Mouse (Mus musculus) hindbrain, embryonic 15.5 days (tissue): ENCODE results near the gene Slc39a11. TPM values are rescaled to one million over a fixed set of nuclear protein-coding genes. Genes with fewer than 3 reads are reported as not detected.

Source experiments
- ATAC-seq: fragments of 200-750 bp; cut with Nextera tagmentation; 2 replicates; pipeline ENCODE4 v1.8.0; 2017; ENCODE audit warnings: low read depth, moderate number of reproducible peaks, moderate TSS enrichment; ENCODE audit not compliant: low FRiP score
- H3K27ac ChIP-seq: fragments of 300-500 bp; sonication (generic); replicated peaks from 2 replicates; pipeline ENCODE4 v1.5.1; 2015; ENCODE audit warnings: mild to moderate bottlenecking, inconsistent platforms
- H3K27me3 ChIP-seq: fragments of 300-500 bp; sonication (generic); 2 replicates; pipeline ENCODE4 v1.6.1; 2015; ENCODE audit warnings: control low read depth, inconsistent platforms
- H3K36me3 ChIP-seq: fragments of 300-500 bp; sonication (generic); 2 replicates; pipeline ENCODE4 v1.6.1; 2015; ENCODE audit warnings: control low read depth, inconsistent platforms
- H3K4me1 ChIP-seq: fragments of 300-500 bp; sonication (generic); replicated peaks from 2 replicates; pipeline ENCODE4 v1.6.1; 2015; ENCODE audit warnings: control low read depth, inconsistent platforms
- H3K4me2 ChIP-seq: fragments of 300-500 bp; sonication (generic); 2 replicates; pipeline ENCODE4 v1.6.1; 2015; ENCODE audit warnings: moderate library complexity, mild to moderate bottlenecking, inconsistent platforms
- H3K4me3 ChIP-seq: fragments of 300-500 bp; sonication (generic); 2 replicates; pipeline ENCODE4 v1.5.1; 2015; ENCODE audit warnings: mild to moderate bottlenecking, inconsistent platforms
- H3K9ac ChIP-seq: fragments of 300-500 bp; sonication (generic); 2 replicates; pipeline ENCODE4 v1.6.1; 2015; ENCODE audit warnings: inconsistent platforms
- H3K9me3 ChIP-seq: fragments of 300-500 bp; sonication (generic); 2 replicates; pipeline ENCODE4 v1.6.1; 2016; ENCODE audit warnings: control low read depth, inconsistent platforms
- WGBS: fragments of 180-500 bp; shearing (Covaris S2); methylation state at CpG from one replicate; pipeline ENCODE4 v1.1.7; 2015; 5-methylcytosine and 5-hydroxymethylcytosine counted together
- polyA plus RNA-seq: library from polyadenylated mRNA; unstranded; fragments of >200 nt; fragmentation: Nextera tagmentation; extraction: Ambion mirVana; gene quantifications from 2 replicates; pipeline ENCODE4 v1.2.1, GENCODE M21; 2015

Gene Slc39a11
- polyA plus RNA-seq, 1 experiment from 2014 or later = 34.2 TPM

- no peak for ATAC-seq
- 92% methylated on average over 4 of the region's 4 CpGs for WGBS
- no peaks in the 10 kb centered on the region; the same call in 1 of the 2 replicates for H3K4me1 ChIP-seq
Observed at GRCm38 (mm10) chr11:113253169-113253568, 396.7 kb downstream of the Slc39a11 start.

GRCm38 (mm10) chr11:113251172-113251571 lies 398.7 kb downstream of the Slc39a11 start:
- H3K36me3 ChIP-seq = no peaks in the 10 kb centered on the region
- no peak overlapping the region for H3K9ac ChIP-seq
- no peaks in the 10 kb centered on the region for H3K27me3 ChIP-seq
- no peak overlapping the region for H3K27ac ChIP-seq
- no peaks in the 10 kb centered on the region for H3K9me3 ChIP-seq
- 92% methylated on average over 7 of the region's 7 CpGs for WGBS
- H3K4me1 ChIP-seq = no peaks in the 10 kb centered on the region; the same call in 1 of the 2 replicates
- no peak for ATAC-seq
- H3K4me2 ChIP-seq = no peak overlapping the region
- no peak overlapping the region for H3K4me3 ChIP-seq

More at GRCm38 (mm10) chr11:113253169-113253568, 396.7 kb downstream of the Slc39a11 start:
- Histone ChIP-seq H3K4me2 (no peak overlapping the region), H3K4me3 (no peak overlapping the region), H3K9ac (no peak overlapping the region), H3K36me3 (no peaks in the 10 kb centered on the region), H3K27me3 (no peaks in the 10 kb centered on the region), H3K27ac (no peak overlapping the region), H3K9me3 (no peaks in the 10 kb centered on the region)

DNA sequence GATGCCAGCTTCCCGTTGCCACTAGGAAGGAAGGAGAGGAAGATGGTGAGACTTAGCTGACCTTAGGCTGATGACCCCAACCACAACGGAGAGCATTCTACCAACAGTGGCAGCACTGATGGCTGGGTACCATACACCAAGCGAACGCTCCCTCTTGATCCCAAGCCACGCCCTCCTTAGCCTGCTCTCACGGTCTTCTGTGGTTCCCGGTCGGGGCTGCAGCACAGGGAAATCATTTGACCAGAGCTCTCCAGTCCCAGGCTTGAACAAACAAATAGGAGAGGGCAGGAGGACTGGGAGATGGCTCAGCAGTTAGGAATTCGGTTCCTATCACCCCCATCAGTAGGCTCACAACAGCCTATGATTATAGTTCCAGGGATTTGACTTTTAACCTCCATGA lies 403.4 kb downstream of the Slc39a11 start:
- H3K4me2 ChIP-seq = no peak overlapping the region
- no peak for ATAC-seq
- H3K9me3 ChIP-seq = no peaks in the 10 kb centered on the region
- H3K4me3 ChIP-seq = no peak overlapping the region
- H3K27me3 ChIP-seq = no peaks in the 10 kb centered on the region
- 82% methylated on average over 9 of the region's 9 CpGs for WGBS
- no peaks in the 10 kb centered on the region for H3K36me3 ChIP-seq
- no peaks in the 10 kb centered on the region for H3K4me1 ChIP-seq
- H3K27ac ChIP-seq = no peak overlapping the region
- no peak overlapping the region for H3K9ac ChIP-seq

- 52% methylated on average over 10 of the region's 10 CpGs for WGBS
- no peak overlapping the region for H3K4me2 ChIP-seq
- H3K36me3 ChIP-seq = no peaks in the 10 kb centered on the region
- ATAC-seq = no peak
- H3K9ac ChIP-seq = no peak overlapping the region
- no peaks in the 10 kb centered on the region for H3K4me1 ChIP-seq
- H3K27me3 ChIP-seq = no peaks in the 10 kb centered on the region
- no peak overlapping the region for H3K4me3 ChIP-seq
- no peaks in the 10 kb centered on the region for H3K9me3 ChIP-seq
- H3K27ac ChIP-seq = no peak overlapping the region
Observed at GRCm38 (mm10) chr11:113245666-113246065, 404.2 kb downstream of the Slc39a11 start.

- H3K4me1 ChIP-seq = peaks cover 10% of the 10 kb centered on the region
- WGBS = 93% methylated on average over 2 of the region's 2 CpGs
- H3K27me3 ChIP-seq = no peaks in the 10 kb centered on the region
- no peak overlapping the region for H3K27ac ChIP-seq
- H3K36me3 ChIP-seq = no peaks in the 10 kb centered on the region
- no peak overlapping the region for H3K4me3 ChIP-seq
- ATAC-seq = no peak
- H3K9me3 ChIP-seq = no peaks in the 10 kb centered on the region
- no peak overlapping the region for H3K9ac ChIP-seq
- H3K4me2 ChIP-seq = no peak overlapping the region
Observed at GRCm38 (mm10) chr11:113234432-113234831, 415.4 kb downstream of the Slc39a11 start.

- 13% methylated on average over 6 of the region's 6 CpGs for WGBS
- Histone ChIP-seq H3K27me3 (no peaks in the 10 kb centered on the region), H3K4me3 (no peak overlapping the region), H3K4me2 (no peak overlapping the region), H3K9me3 (no peaks in the 10 kb centered on the region), H3K36me3 (no peaks in the 10 kb centered on the region), H3K27ac (no peak overlapping the region), H3K4me1 (peaks cover 10% of the 10 kb centered on the region), H3K9ac (no peak overlapping the region)
- ATAC-seq = no peak
Observed at GRCm38 (mm10) chr11:113232049-113232448, 417.8 kb downstream of the Slc39a11 start.

- no peak overlapping the region for H3K4me3 ChIP-seq
- no peaks in the 10 kb centered on the region for H3K9me3 ChIP-seq
- ATAC-seq = no peak
- H3K27ac ChIP-seq = no peak overlapping the region
- H3K4me2 ChIP-seq = no peak overlapping the region
- H3K4me1 ChIP-seq = peaks cover 10% of the 10 kb centered on the region
- H3K36me3 ChIP-seq = no peaks in the 10 kb centered on the region
- WGBS = 42% methylated on average over 6 of the region's 6 CpGs
- H3K9ac ChIP-seq = no peak overlapping the region
- no peaks in the 10 kb centered on the region for H3K27me3 ChIP-seq
Observed at GRCm38 (mm10) chr11:113230410-113231132, 419.3 kb downstream of the Slc39a11 start.

- no peaks in the 10 kb centered on the region for H3K9me3 ChIP-seq
- H3K4me3 ChIP-seq = no peak overlapping the region
- H3K4me1 ChIP-seq = peaks cover 14% of the 10 kb centered on the region
- ATAC-seq = no peak
- H3K4me2 ChIP-seq = no peak overlapping the region
- no peaks in the 10 kb centered on the region for H3K27me3 ChIP-seq
- WGBS = 50% methylated on average over 3 of the region's 3 CpGs
- H3K27ac ChIP-seq = no peak overlapping the region
- no peaks in the 10 kb centered on the region for H3K36me3 ChIP-seq
- no peak overlapping the region for H3K9ac ChIP-seq
Observed at GRCm38 (mm10) chr11:113225748-113226147, 424.1 kb downstream of the Slc39a11 start.

DNA sequence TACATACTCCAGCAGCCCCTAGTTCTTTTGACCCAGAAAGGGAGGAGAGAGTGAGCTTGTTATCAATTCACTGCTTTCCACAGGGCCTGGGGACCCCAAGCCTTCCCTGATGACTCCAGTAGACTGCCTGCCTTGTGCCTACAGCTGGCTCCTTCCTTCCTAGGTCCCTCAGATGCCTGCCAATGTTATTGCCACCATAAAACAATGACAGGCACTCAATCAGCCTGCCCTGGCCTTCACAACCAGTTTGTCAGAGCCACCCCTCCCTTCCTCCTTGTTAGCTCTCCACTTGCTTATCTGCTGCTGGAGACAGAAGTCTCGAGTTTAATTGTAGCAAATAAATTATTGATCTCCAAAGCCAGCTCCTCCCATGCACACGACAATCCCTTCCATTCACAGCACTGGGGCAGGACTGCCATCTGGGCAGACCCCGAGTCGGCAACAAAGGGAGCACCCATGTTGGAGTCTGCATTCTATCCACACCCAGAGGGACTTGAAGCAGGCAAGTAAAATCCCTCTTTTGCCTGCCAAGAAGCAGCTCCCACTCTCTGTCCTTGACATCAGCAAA lies 426.0 kb downstream of the Slc39a11 start:
- WGBS = 49% methylated on average over 4 of the region's 4 CpGs
- no peak for ATAC-seq
- no peak overlapping the region for H3K4me3 ChIP-seq
- no peaks in the 10 kb centered on the region for H3K9me3 ChIP-seq
- H3K36me3 ChIP-seq = no peaks in the 10 kb centered on the region
- H3K27ac ChIP-seq = no peak overlapping the region
- H3K9ac ChIP-seq = no peak overlapping the region
- H3K4me1 ChIP-seq = peaks cover 10% of the 10 kb centered on the region
- no peak overlapping the region for H3K4me2 ChIP-seq
- no peaks in the 10 kb centered on the region for H3K27me3 ChIP-seq

GRCm38 (mm10) chr11:113221267-113222195 lies 428.3 kb downstream of the Slc39a11 start:
- Histone ChIP-seq H3K4me3 (no peak overlapping the region), H3K27me3 (no peaks in the 10 kb centered on the region), H3K9ac (no peak overlapping the region), H3K4me1 (peaks cover 10% of the 10 kb centered on the region), H3K9me3 (no peaks in the 10 kb centered on the region), H3K36me3 (no peaks in the 10 kb centered on the region), H3K4me2 (peak overlapping the region; percentile 25), H3K27ac (peak overlapping the region; percentile 55)
- 17% methylated on average over 18 of the region's 18 CpGs for WGBS
- peak; percentile 75 for ATAC-seq

GRCm38 (mm10) chr11:113220649-113221048 lies 429.2 kb downstream of the Slc39a11 start:
- no peak overlapping the region for H3K9ac ChIP-seq
- no peak overlapping the region for H3K4me2 ChIP-seq
- H3K9me3 ChIP-seq = no peaks in the 10 kb centered on the region
- H3K4me1 ChIP-seq = peaks cover 10% of the 10 kb centered on the region
- no peaks in the 10 kb centered on the region for H3K36me3 ChIP-seq
- WGBS = 74% methylated on average over 2 of the region's 2 CpGs
- H3K27ac ChIP-seq = no peak overlapping the region
- 0 out of 2 replicates have a peak, but pooled peaks have one; percentile 40 for ATAC-seq
- no peaks in the 10 kb centered on the region for H3K27me3 ChIP-seq
- no peak overlapping the region for H3K4me3 ChIP-seq

- Histone ChIP-seq H3K27ac (no peak overlapping the region), H3K4me1 (no peaks in the 10 kb centered on the region), H3K9ac (no peak overlapping the region), H3K36me3 (no peaks in the 10 kb centered on the region), H3K27me3 (no peaks in the 10 kb centered on the region), H3K4me3 (no peak overlapping the region), H3K4me2 (no peak overlapping the region), H3K9me3 (no peaks in the 10 kb centered on the region)
- ATAC-seq = no peak
- WGBS = 81% methylated on average over 7 of the region's 7 CpGs
Observed at GRCm38 (mm10) chr11:113214741-113215140, 435.1 kb downstream of the Slc39a11 start.
